Mouse (Mus musculus) Muller cell, postnatal 12 days (primary cell): ENCODE measurements around the gene Enthd1.
"Not testable (repeated sequence)": the region's sequence is repeated elsewhere in the genome, so short reads cannot be mapped to it uniquely, and the experiment has no call there.

Experiments
- DNase-seq: peaks from one replicate; pipeline ENCODE4 v3.0.0-alpha.2; 2015; ENCODE audit errors: inconsistent ontology term

Gene Enthd1

DNA sequence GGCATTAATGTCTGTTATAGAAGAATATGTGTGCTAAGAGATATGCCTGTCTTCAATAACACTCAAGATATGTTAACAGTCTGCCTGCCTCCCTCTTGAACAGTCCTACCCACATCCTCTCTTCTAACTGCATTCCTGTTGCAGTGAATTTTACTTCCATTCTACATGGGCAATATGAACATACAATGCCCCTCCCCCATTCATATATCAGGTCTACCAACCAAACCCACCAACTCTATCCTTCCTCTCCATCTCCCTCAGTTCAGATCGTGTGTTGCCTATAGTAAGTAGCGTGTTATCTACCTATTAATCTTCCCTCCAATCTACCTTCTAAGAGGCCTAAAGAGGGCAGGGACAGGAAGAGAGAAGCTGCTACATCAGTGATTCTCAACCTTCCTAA lies 26.9 kb downstream of the Enthd1 start:
- DNase-seq, result no peak

DNA sequence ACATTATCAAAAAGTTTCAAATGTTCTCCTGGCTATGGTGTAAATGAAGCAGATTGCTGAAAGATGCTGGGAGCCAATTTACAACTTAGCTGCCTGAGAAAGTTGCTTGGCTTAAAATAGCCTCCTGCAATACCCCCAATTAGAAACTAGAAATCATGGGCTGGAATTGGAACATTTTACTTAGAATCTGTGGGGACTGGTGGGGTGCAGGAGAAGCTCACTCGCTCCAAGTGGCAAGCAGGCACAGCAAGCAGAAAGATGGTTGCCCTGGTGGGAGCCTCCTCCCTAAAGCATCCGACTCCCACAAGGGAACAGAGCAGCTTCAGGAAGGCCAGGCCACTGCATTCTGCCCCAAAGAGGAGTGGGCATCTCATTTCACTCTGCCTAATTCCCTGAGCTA lies 28.9 kb downstream of the Enthd1 start:
- no peak for DNase-seq

DNA sequence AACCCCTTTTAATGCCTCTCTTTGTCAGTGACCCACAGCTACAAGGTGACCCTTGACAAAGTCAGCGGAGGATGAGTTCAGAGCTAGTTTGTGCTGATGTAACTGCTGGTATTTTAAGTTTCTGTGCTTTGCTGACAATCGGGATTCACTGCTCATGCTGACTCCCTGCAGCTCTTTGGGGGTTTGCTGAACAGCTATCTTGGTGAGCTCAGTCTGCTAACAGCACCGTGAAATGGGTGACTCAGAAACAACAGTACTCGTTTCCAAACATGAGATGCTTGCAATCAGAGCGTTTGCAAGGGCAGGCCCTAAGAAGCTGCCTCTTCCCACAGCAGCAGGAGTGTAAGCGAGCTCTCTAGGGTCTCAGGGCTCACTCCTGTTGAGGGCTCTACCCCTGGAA lies 31.7 kb downstream of the Enthd1 start:
- peak; percentile 27 for DNase-seq

DNA sequence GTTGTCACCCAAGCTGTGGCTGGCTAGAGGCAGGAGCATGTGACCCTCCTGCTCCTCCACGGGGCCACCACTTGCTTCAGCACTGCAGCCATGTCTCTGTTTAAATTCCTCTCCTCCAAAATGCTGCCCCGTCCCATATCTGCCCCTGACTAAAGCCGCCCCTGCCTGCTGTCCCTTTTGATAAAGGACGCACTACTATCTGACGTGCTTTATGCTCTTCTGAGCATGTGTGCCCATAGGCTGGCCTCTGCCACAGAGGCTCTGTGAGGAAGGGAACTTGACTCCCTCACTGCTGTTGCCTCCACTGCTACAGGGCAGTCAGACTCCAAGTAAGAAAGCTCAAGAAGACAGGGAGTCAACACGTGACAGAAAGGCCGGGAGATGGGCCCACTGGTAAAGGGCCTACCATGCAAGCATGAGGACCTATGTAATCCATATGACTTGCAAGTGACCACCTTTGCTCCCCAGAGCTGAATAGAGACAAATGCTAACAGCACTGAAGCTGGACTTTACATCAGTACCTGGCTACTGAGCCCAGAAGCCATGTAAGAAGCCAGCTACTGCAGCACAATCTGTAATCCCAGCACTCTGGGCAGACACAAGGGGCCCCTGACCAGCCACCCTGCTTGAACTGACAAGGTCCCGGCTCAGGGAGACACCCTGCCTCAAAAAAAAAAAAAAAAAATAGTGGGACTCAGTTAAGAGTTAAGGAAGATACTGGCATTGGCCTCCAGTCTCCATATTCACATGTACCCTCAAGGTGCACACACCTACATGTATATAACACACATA lies 32.5 kb downstream of the Enthd1 start:
- no peak for DNase-seq

DNA sequence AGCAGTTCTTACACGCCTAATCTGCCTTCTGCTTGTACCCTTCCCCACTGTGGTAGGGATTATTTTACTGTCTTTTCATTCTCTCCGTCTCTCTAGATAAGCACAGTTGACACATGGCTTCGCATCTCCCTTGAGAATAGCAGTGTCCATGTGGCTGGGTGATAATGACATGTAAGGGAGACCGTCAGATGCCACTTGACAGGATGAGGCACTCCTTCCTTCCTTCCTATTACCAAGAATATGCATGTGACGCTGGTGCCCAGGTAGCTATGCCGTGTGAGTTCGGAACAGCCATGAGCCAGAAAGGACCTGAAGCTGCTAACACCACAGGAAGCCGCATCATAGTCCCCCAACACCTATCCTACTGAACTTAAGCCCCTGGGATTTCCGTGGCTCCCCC lies 33.9 kb downstream of the Enthd1 start:
- DNase-seq, result no peak

DNA sequence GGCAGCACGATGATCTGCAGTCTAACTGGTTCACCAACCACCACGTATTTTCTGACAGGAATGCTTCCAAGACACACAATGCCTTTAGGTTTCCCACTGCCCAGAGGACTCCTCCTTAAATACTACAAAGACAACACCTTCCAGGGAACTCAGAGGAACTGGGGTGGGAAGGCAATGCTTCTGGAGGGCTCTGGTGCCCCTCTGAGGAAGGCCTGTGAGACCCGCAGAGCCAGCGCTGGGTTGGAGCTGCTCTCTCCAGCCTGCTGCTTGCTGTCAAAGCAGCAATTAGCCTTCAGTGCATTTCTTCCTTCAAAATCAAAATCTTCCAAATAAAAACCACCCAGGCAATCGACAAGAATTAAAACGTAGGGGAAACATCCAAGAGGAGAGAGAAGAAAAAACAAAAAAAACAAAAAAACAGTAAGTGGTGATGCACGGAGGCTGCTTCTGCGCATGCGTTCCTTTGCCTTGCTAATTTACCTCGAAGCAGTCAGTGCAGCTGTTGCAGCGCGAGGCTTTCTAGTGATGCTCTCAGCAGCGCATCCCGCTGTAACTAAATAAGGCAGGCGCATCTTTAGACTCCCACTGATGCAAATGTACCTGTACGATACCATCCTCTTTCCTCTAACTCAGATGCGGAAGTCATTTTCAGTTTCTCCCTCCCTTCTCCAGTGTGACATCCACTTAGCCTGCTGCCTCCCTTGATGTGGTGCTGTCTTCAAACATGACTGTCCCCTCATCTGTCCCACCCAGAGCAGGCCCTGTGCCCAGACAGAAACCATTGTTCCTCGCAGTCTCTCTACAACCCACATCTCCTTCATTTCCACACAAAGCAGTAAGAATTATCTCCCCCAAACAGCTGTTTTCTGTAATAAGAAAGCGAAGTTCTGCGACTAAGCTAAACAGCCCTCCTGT lies 34.7 kb downstream of the Enthd1 start:
- no peak for DNase-seq

DNA sequence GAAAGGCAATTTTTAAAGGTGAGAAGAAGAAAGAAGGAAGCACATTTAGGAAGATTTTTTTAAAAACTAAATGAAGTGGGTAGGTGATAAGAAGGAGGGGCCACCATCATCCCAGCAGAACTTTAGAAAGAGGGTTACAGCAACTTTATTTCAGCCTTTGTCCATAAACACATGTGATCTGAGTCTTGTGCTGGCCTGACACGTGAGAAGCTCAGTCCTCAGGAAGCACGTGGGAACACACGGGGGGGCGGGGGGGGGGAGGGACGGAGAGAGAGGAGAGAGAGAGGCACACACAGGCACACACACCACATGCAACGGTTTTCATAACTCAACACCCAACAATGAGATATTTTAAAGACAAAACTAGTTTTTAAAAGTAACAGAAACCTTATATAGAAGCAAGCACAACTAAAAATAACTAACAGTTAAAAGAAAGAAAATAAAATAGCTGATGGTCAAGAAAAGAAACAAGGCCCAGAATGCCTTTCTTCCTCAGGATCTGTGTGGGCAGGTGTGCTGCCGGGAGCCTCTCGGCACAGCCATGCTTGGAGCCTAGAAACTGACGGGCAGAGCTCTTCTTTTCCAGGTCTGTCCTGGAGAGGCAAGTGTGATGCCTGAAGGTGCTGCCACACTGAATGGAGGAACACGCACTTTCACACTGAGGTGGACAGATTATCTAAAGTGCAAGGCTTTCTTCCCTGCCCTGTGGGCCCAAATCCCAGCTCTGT lies 43.1 kb downstream of the Enthd1 start:
- DNase-seq, result no peak

DNA sequence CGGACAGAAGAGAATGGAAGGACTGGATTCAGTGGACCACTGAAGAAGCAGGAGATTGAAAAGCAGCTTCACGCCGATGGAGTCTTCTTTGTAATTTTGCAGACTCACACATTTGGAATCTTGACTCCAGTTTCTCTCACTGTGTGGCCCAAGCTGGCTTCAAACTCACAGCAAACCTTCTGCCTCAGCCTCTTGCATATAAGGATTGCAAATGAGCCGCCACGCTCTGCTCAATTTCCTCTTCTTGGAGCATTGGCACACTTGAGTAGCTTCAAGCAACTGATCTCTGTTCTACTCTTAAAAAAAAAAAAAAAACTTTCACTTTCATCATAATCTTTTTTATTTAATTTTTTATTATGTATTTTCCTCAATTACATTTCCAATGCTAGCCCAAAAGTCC lies 45.0 kb downstream of the Enthd1 start:
- no peak for DNase-seq

DNA sequence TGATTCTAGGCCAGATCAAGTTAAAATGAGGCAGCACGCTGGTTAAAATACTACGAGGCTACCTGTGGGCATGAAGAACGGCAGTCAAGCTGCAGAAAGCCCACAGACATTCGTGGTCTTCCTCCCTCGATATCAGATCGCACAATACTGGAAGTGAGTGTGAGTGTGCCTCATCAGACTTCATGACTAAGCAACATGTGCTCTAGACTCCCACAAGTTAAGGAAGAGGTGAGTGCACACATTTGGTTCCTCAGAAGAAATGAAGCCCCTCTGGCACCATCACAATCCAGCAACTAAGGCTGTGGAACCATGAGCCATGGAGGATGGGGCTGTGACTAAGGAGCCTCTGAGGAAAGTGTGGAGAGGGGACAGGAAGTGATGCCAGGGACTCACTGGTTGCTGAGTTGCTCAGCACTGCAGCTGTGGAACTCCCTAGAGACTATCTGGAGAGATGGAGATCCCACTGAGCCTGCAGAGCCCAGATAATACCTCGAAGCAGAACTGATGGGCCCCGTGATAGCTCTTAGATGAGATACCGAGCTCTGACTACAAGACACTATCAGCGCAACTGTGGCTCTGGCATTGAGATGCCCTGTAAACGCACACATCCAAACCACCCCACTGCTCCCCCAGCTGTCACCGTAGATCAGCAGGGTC lies 46.3 kb downstream of the Enthd1 start:
- DNase-seq, result no peak

DNA sequence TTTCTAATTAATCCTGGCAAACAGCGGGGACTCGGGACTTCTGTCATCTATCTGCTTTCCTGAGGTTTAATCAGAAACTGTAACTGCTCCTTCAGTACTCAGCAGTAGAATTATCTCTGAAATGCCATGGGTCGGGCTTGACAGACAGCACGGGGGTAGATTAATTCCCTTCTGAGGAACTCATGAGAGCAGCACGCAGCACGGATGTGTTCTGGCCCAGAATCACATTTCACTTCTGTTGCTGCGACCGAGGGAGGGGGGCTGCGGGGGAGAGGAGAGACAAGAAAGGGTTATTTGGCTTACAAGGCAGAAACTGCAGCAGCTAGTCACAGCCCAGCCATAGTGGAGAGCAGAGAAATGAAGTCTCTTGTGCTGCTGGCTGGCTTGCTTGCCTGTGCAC lies 47.0 kb downstream of the Enthd1 start:
- DNase-seq, result peak; percentile 47

DNA sequence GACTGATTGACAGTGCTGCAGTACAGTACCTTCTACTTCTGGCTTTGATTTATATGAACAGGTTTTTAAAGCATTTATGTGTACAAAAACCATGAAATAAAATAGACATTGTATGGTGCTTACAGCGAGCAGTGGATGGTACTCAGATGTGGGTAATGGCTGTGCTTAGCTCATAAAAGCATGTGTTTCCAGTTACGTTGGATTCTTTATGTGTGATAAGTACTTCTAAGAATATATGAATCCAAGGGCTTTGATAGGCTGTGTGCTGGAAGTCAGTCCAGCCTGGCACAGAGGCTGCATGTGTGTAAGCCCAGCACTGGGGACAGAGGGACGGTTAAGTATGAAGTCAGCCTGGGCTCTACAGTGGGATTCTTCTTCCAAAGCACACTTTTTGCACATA lies 48.4 kb downstream of the Enthd1 start:
- no peak for DNase-seq

DNA sequence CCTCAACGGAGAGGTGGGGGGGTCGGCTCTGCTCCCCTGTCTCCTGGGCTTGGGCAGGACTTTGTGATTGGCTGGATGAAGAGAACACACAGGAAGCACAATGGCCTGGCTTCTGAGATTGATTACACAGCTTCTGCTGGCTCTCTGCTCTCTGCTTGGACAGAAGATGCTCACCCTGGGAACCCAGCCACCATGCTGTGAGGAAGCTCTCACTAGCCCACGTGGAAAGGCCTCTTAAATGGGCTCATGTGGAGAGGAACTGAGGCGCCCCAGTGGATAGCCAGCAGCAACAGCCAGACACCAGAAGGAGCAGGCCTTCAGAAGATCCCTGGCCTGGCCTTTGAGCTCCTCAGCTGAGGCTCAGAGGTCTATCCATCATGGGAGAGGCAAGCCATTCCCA lies 59.9 kb downstream of the Enthd1 start:
- DNase-seq, result no peak

DNA sequence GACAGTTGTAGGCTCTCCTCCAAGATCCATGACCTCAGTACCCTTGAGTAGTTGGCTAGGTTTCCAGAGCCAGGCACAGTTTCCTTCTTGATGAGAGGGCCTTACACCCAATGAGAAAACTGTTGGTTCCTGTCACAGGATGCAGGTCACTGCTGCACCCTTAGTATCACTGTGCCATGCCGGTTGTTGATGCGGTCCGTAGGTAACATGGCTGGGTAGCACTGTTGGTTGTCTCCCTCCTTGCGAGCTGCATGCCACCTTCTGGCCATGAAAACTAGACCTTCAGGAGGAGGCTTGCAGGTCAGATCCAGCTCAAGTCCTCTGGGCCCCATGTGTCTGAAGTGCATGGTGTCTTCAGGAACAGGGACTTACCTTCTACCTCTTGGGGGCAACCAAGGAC lies 61.8 kb downstream of the Enthd1 start:
- DNase-seq, result not testable (repeated sequence)

DNA sequence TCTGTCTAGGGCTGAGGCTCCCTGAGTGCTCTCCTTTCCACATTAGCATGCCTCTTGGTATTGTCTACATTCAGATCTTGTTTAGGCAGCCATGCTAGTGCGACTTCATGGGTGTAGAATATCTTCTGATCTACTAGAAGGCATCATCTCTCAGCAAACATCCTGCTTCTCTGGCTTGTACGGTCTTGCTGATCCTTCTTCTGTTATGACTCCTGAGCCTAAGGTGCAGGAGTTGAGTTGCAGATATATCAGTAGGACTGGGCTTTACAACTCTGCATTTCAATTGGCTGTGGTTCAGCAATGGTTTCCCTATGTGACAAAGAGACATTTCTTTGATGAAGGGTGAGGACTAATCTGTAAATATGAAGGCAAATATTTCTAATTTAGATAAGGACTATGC lies 62.2 kb downstream of the Enthd1 start:
- DNase-seq, result no peak

DNA sequence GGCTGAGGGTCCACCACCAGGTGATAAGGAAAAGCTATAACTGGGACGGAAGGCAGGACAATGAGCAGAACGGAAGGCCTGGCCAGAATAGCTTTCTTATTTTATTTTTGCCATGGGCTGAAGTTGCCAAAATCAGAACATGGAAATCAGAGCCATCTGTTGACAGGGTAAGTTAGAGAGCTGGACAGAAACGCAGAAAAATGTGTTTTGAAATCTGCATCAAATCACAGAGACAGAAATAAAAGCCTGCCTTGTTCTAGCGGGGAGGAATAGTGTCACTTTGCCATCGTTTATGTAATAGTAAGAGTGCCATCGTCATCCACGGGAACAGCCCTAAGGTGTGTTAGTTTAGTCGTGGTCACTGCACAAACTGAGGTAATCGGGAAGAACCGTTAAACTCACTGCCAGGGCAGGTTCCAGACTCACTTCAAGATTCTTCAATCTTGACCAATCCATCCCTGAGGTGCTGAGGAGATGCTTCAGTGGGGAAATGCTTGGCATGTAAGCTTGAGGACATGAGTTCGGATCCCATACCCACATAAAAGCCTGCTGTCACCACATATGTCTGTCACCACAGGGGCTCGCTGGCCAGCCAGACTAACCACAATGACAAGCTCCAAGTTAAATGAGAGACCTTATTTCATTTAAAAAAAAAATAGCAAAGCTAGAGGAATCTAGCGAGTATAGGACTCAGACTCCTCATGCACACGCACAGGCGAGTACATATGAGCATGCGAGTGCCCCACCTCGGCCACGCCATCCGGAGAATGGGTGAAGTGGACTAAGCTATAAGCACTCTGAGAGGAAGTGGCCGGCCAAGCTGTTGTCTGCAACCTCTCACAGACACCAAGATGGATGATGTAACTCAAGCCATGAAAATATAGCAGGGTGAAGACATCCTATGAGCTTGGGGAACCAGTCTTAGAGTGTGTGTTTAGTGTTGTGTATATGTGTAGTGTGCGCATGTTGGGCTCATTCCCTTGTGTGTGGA lies 63.6 kb downstream of the Enthd1 start:
- DNase-seq, result no peak

DNA sequence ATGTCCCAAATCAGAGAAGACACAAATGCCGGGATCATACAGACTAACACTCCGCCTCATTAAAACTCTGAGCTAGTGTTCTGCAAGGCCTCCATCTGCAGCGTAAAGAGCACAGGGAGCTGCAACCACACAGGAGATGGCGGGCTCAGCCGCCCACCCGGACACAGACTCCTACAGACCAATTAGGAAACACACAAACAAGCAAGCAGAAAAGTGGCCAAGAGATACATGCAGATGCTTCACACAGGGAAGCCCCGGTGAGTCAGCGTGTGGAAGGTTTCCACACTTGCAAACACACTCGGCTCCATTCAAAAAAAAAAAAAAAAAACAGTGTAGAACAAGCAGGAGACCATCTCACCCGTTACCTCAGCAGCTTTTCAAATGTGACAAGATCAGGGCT lies 64.5 kb downstream of the Enthd1 start:
- DNase-seq, result peak; percentile 49

DNA sequence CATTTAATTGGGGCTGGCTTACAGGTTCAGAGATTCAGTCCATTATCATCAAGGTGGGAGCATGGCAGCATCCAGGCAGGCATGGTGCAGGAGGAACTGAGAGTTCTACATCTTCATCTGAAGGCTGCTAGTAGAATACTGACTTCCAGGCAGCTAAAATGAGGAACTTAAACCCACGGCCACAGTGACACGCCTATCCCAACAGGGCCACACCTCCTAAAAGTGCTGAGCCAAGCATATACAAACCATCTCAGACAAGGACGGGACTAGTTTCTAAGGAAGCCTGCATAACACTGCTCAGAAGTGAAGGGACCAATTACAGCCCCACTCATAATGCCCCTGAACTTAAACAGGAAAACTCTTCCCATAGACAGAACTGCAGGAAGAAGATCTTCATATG lies 67.2 kb downstream of the Enthd1 start:
- not testable (repeated sequence) for DNase-seq

DNA sequence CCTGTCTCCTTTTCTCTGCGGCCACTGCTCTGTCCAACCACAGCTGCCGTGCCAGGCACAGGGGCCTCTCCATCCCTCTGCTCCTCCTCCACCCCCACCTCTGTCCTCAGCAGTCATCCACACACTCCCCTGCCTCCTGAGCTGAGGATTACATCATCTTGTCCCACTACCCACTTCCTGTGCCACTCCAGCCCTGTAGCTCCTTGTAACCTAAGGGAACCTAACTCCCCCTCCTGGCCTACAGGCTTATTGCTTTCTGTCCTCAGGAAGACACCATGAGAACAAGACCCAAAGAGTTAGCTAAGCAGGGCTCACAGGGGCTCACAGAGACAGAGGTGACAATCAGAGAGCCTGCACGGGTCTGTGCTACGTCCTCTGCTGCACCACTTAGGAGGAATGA lies 73.5 kb downstream of the Enthd1 start:
- DNase-seq, result no peak

DNA sequence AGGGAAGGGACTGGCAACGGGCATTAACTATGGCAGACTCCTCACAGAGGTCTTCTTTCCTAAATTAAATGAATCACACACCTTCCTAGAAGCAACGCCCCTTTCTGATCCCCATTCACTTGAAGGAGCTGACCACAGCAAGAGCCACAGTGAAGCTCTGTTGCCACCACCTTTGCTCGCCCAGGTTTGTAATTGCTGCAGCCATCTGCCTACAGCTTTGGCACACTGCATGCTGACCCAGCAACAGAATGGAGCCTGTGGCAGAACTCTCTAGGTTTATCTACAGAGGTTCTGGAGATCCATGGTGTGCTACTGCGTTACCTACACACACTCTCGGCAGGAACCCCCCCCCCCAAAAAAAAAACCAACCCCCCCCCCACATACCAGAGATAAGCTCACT lies 74.8 kb downstream of the Enthd1 start:
- DNase-seq, result no peak

DNA sequence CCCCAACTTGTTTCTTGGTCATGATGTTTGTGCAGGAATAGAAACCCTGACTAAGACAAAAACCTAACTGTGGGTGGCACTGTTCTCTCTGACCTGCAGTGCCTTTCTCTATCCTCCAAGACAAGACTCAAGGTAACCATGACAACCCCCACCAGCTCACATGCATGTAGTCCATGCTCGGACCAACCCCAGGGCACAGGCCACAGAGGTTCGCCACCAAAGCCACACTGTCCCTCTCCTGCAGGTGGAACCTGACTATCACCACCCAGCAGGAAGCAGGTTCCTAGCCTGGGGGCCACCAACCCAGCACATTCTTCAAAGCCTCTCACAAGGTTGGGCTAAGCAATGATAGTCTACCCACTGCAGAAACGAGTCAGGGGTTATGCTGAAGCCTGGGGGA lies 76.3 kb downstream of the Enthd1 start:
- no peak for DNase-seq

DNA sequence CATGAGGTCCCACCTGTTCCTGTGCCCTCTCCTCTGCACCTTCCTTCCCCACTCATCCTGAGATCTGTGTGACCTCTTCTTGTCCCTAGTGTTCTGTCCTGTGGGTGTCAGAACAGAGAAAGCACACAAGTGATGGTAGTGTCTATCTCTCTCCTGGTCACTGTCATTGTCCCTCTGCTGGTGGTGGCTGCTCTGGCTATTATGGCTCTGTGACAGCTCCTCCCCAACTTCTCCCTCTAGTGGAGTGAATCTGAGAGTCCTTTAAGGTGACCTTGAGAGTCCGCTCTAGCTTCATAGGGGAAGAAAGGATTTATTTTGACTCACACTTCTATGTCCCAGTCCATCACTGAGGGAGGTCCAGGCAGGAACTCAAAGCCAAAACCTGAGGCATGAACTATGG lies 79.4 kb downstream of the Enthd1 start:
- peak; percentile 47 for DNase-seq
